Mouse (Mus musculus) C2C12 (cell line): ENCODE measurements at regions not wholly inside any gene's neighbourhood (a gene's known extent, or its start where the extent isn't known, plus 50 kb on each side); places are given as distances from the start of the nearest gene placed in this dataset.

Experiments
- H3K27me3 ChIP-seq: one replicate; pipeline ENCODE4 v1.6.1; 2011; ENCODE audit not compliant: control insufficient read depth, insufficient read depth, insufficient read length
- H3K36me3 ChIP-seq: one replicate; pipeline ENCODE4 v1.6.1; 2011; ENCODE audit not compliant: control insufficient read depth, insufficient read depth
- H3K4me3 ChIP-seq: one replicate; pipeline ENCODE4 v1.5.1; 2011; ENCODE audit warnings: mild to moderate bottlenecking, control low read depth; ENCODE audit not compliant: poor library complexity, insufficient read depth, severe bottlenecking
- H3K79me2 ChIP-seq: one replicate; pipeline ENCODE4 v1.6.1; 2011; ENCODE audit not compliant: control insufficient read depth, insufficient read depth
- H3K79me3 ChIP-seq: one replicate; pipeline ENCODE4 v1.6.1; 2011; ENCODE audit warnings: low read depth, control low read depth
- H3ac ChIP-seq: one replicate; pipeline ENCODE3; 2011; ENCODE audit warnings: low read depth; ENCODE audit not compliant: control insufficient read depth, insufficient read length
- CEBPB ChIP-seq: IDR thresholded peaks from one replicate; pipeline ENCODE4 v1.6.1; 2011; ENCODE audit warnings: low read depth, mild to moderate bottlenecking, control low read depth, moderate library complexity
- CTCF ChIP-seq: IDR thresholded peaks from one replicate; pipeline ENCODE4 v1.5.1; 2011; ENCODE audit not compliant: control insufficient read depth, insufficient read depth, insufficient read length
- FOSL1 ChIP-seq: IDR thresholded peaks from one replicate; pipeline ENCODE4 v1.8.0; 2011; ENCODE audit warnings: mild to moderate bottlenecking, low read length; ENCODE audit not compliant: poor library complexity, insufficient read depth, severe bottlenecking
- MAX ChIP-seq: IDR thresholded peaks from one replicate; pipeline ENCODE4 v1.6.1; 2011; ENCODE audit warnings: mild to moderate bottlenecking, control low read depth
- MYOD1 ChIP-seq: IDR thresholded peaks from one replicate; pipeline ENCODE4 v1.6.1; 2011; ENCODE audit warnings: low read depth; ENCODE audit not compliant: control insufficient read depth, insufficient read length
- MYOG ChIP-seq: IDR thresholded peaks from one replicate; pipeline ENCODE4 v1.6.1; 2011; ENCODE audit not compliant: control insufficient read depth, insufficient read length; ENCODE audit errors: extremely low read depth
- USF1 ChIP-seq: IDR thresholded peaks from one replicate; pipeline ENCODE4 v1.6.1; 2011; ENCODE audit warnings: low read depth, mild to moderate bottlenecking, control low read depth, moderate library complexity

GRCm38 (mm10) chr11:71976724-71977481 is 60.4 kb downstream of the Aipl1 start:
- no peak overlapping the region for H3K4me3 ChIP-seq

DNA sequence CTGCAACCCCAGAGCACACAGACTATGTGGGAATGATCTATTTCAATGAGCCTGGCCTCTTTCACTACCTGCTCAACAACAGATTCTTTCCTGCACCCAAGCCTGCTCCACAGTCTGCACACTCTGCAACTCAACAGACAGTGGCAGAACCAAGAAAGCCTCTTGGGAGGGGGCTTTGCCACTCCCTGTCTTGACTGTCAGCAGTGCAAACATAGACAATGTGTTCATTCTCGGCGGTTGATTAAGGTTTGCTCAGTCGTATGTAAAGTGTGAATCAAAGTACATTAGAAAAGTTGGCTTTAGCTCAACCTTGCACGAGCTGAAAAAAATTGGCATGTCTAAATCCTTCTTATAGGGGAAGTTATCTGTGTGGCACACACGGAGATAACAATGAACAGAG is 66.0 kb downstream of the Aipl1 start:
- Histone ChIP-seq H3K4me3 (no peak overlapping the region), H3K79me2 (no peaks in the 10 kb centered on the region), H3ac (no peak overlapping the region), H3K79me3 (no peaks in the 10 kb centered on the region), H3K27me3 (no peaks in the 10 kb centered on the region), H3K36me3 (no peaks in the 10 kb centered on the region)
- TF ChIP-seq CEBPB = no peak
- TF ChIP-seq MYOD1 = no peak
- no peak for TF ChIP-seq CTCF
- no peak for TF ChIP-seq MYOG
- TF ChIP-seq MAX = no peak
- no peak for TF ChIP-seq FOSL1
- TF ChIP-seq USF1 = no peak

More at GRCm38 (mm10) chr11:71976724-71977481, 60.4 kb downstream of the Aipl1 start:
- TF ChIP-seq MAX (peak; percentile 38), CTCF (no peak), MYOD1 (peak; percentile 99), FOSL1 (peak; percentile 17), USF1 (peak; percentile 52)
- Histone ChIP-seq H3K79me3 (no peaks in the 10 kb centered on the region), H3K36me3 (no peaks in the 10 kb centered on the region), H3K79me2 (no peaks in the 10 kb centered on the region), H3ac (no peak overlapping the region), H3K27me3 (no peaks in the 10 kb centered on the region)

DNA sequence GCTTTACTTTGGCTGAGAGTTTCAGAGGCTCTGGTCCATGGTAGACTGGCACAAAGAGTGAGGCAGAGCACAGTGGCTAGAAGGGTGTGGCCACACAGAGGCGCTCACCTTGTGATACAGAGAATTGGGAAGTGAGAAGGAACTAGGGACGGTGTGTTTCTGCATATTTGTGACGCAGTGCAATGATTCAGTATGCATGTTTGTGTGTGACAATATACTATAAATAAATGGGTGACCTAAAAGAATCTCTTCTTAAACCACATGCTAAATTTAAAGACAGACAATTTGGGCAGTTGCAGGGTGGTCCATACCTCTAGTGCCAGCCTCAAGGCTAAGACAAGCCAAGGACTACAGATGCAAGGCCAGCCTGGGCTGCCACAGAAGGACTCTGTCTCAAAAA is 75.0 kb downstream of the Aipl1 start:
- Histone ChIP-seq H3K79me2 (no peaks in the 10 kb centered on the region), H3ac (no peak overlapping the region), H3K36me3 (no peaks in the 10 kb centered on the region), H3K79me3 (no peaks in the 10 kb centered on the region), H3K4me3 (no peak overlapping the region), H3K27me3 (no peaks in the 10 kb centered on the region)
- TF ChIP-seq MYOG = no peak
- no peak for TF ChIP-seq USF1
- no peak for TF ChIP-seq CEBPB
- TF ChIP-seq FOSL1 = no peak
- no peak for TF ChIP-seq CTCF
- TF ChIP-seq MAX = no peak
- no peak for TF ChIP-seq MYOD1

- H3K4me3 ChIP-seq = no peak overlapping the region
- H3K36me3 ChIP-seq = no peaks in the 10 kb centered on the region
- TF ChIP-seq MYOG (no peak), FOSL1 (no peak), CEBPB (no peak), MYOD1 (no peak), MAX (no peak)
- H3K27me3 ChIP-seq = no peaks in the 10 kb centered on the region
- no peaks in the 10 kb centered on the region for H3K79me2 ChIP-seq
- no peak overlapping the region for H3ac ChIP-seq
- H3K79me3 ChIP-seq = no peaks in the 10 kb centered on the region
Observed at GRCm38 (mm10) chr11:71952533-71952932, 84.8 kb downstream of the Aipl1 start.

DNA sequence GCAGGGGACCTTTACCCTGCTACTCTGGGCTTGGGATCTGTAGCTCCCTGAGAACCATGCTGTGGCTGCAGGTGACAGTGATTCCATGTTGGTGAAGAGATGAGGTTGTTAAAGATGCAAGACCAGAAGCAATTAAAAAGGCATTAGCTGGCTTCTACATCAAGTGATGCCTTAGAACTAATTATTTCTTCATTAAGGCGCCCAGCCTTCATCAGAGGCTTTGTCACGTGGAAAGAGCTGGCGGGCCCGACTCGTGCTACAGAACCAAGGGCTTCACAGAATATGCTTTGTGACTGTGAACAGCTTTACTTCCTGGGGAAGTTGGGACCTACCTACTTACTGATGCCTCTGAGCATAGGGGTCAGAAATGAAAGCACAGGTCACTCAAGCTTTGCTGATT is 90.1 kb downstream of the Aipl1 start:
- Histone ChIP-seq H3ac (no peak overlapping the region), H3K4me3 (no peak overlapping the region), H3K79me3 (no peaks in the 10 kb centered on the region), H3K79me2 (no peaks in the 10 kb centered on the region), H3K27me3 (no peaks in the 10 kb centered on the region), H3K36me3 (no peaks in the 10 kb centered on the region)
- no peak for TF ChIP-seq MYOD1
- no peak for TF ChIP-seq MAX
- no peak for TF ChIP-seq MYOG
- no peak for TF ChIP-seq USF1
- TF ChIP-seq CEBPB = no peak
- no peak for TF ChIP-seq CTCF
- TF ChIP-seq FOSL1 = no peak

- Histone ChIP-seq H3K36me3 (no peaks in the 10 kb centered on the region), H3K27me3 (no peaks in the 10 kb centered on the region), H3K4me3 (no peak overlapping the region), H3ac (no peak overlapping the region), H3K79me3 (no peaks in the 10 kb centered on the region), H3K79me2 (no peaks in the 10 kb centered on the region)
- no peak for TF ChIP-seq USF1
- TF ChIP-seq CEBPB = no peak
- no peak for TF ChIP-seq MAX
- no peak for TF ChIP-seq MYOD1
- TF ChIP-seq FOSL1 = no peak
- no peak for TF ChIP-seq CTCF
- no peak for TF ChIP-seq MYOG
Observed at GRCm38 (mm10) chr11:71945098-71945413, 92.3 kb downstream of the Aipl1 start.
